Mouse (Mus musculus): ENCODE measurements around the gene Fam111a. TPM values are rescaled to one million over a fixed set of nuclear protein-coding genes. Genes with fewer than 3 reads are reported as not detected.

The Fam111a gene
- polyA plus RNA-seq, 1 experiment from 2014 or later, result 19.3 TPM

GRCm38 (mm10) chr19:12595530-12596289 is 50.2 kb downstream of the Fam111a start:
- peak overlapping the region; percentile 65 for H3K4me3 ChIP-seq
- H3K4me2 ChIP-seq (replicated peaks), result peak overlapping the region; percentile 98
- H3K27ac ChIP-seq, result no peak overlapping the region
- WGBS, result under 1% methylated on average over 49 of the region's 49 CpGs
- H3K36me3 ChIP-seq, result no peaks in the 10 kb centered on the region
- peaks cover 14% of the 10 kb centered on the region for H3K27me3 ChIP-seq
- ATAC-seq (ENCODE audit: low FRiP score, low read depth), result peak; percentile 92
- peaks cover 7% of the 10 kb centered on the region; the same call in 1 of the 2 replicates for H3K4me1 ChIP-seq
- no peaks in the 10 kb centered on the region for H3K9me3 ChIP-seq
- peak overlapping the region; percentile 77 for H3K9ac ChIP-seq

- peak; percentile 34 for ATAC-seq (ENCODE audit: low FRiP score, low read depth)
- H3K9me3 ChIP-seq, result no peaks in the 10 kb centered on the region
- WGBS, result 15% methylated on average over 22 of the region's 23 CpGs
- H3K4me3 ChIP-seq, result peak overlapping the region; percentile 65
- peak overlapping the region; percentile 77 for H3K9ac ChIP-seq
- H3K27me3 ChIP-seq, result peaks cover 14% of the 10 kb centered on the region
- peak overlapping the region; percentile 98 for H3K4me2 ChIP-seq (replicated peaks)
- peaks cover 7% of the 10 kb centered on the region; the same call in 1 of the 2 replicates for H3K4me1 ChIP-seq
- no peaks in the 10 kb centered on the region for H3K36me3 ChIP-seq
- H3K27ac ChIP-seq, result no peak overlapping the region
Measured at GRCm38 (mm10) chr19:12596290-12597072, 50.9 kb downstream of the Fam111a start.

- Histone ChIP-seq H3K9ac (no peak overlapping the region), H3K4me2 (replicated peaks) (peak overlapping the region; percentile 98), H3K27ac (no peak overlapping the region), H3K27me3 (peaks cover 14% of the 10 kb centered on the region), H3K4me3 (peak overlapping the region; percentile 65; the same call in 1 of the 2 replicates), H3K4me1 (peaks cover 7% of the 10 kb centered on the region; the same call in 1 of the 2 replicates), H3K36me3 (no peaks in the 10 kb centered on the region), H3K9me3 (no peaks in the 10 kb centered on the region)
- WGBS, result 41% methylated on average over 3 of the region's 3 CpGs
- no peak for ATAC-seq (ENCODE audit: low FRiP score, low read depth)
Measured at GRCm38 (mm10) chr19:12597073-12597405, 51.5 kb downstream of the Fam111a start.

- 61% methylated on average over 3 of the region's 3 CpGs for WGBS
- Histone ChIP-seq H3K27me3 (peaks cover 14% of the 10 kb centered on the region), H3K4me2 (replicated peaks) (no peak overlapping the region), H3K4me1 (peaks cover 7% of the 10 kb centered on the region; the same call in 1 of the 2 replicates), H3K9ac (no peak overlapping the region), H3K36me3 (no peaks in the 10 kb centered on the region), H3K27ac (no peak overlapping the region), H3K4me3 (no peak overlapping the region), H3K9me3 (no peaks in the 10 kb centered on the region)
- no peak for ATAC-seq (ENCODE audit: low FRiP score, low read depth)
Measured at GRCm38 (mm10) chr19:12598674-12599073, 53.1 kb downstream of the Fam111a start.

GRCm38 (mm10) chr19:12599674-12600073 is 54.1 kb downstream of the Fam111a start, which contains the start of gene Gm4952:
TSS of gene Gm4952 (plus strand) at chr19:12599974.
- no peak for ATAC-seq (ENCODE audit: low FRiP score, low read depth)
- no peaks in the 10 kb centered on the region for H3K9me3 ChIP-seq
- 72% methylated on average over 1 of the region's 1 CpGs for WGBS
- no peak within 1 kb of the TSS for H3K4me3 ChIP-seq
- H3K9ac ChIP-seq, result no peak within 1 kb of the TSS
- H3K27ac ChIP-seq, result no peak within 1 kb of the TSS
- H3K36me3 ChIP-seq, result no peaks in the 10 kb centered on the region
- H3K4me2 ChIP-seq (replicated peaks), result no peak within 1 kb of the TSS
- H3K4me1 ChIP-seq, result peaks cover 7% of the 10 kb centered on the region; the same call in 1 of the 2 replicates
- peaks cover 14% of the 10 kb centered on the region for H3K27me3 ChIP-seq

GRCm38 (mm10) chr19:12600684-12601480 is 55.3 kb downstream of the Fam111a start:
- Histone ChIP-seq H3K9me3 (no peaks in the 10 kb centered on the region), H3K27me3 (peaks cover 14% of the 10 kb centered on the region), H3K36me3 (no peaks in the 10 kb centered on the region), H3K4me2 (replicated peaks) (no peak overlapping the region), H3K9ac (no peak overlapping the region), H3K27ac (no peak overlapping the region), H3K4me1 (peaks cover 7% of the 10 kb centered on the region; the same call in 1 of the 2 replicates), H3K4me3 (no peak overlapping the region)
- 49% methylated on average over 2 of the region's 2 CpGs for WGBS
- no peak for ATAC-seq (ENCODE audit: low FRiP score, low read depth)

- Histone ChIP-seq H3K4me3 (no peak overlapping the region), H3K9me3 (no peaks in the 10 kb centered on the region), H3K4me1 (no peaks in the 10 kb centered on the region), H3K9ac (no peak overlapping the region), H3K36me3 (no peaks in the 10 kb centered on the region), H3K27ac (no peak overlapping the region), H3K27me3 (no peaks in the 10 kb centered on the region), H3K4me2 (replicated peaks) (no peak overlapping the region)
- ATAC-seq (ENCODE audit: low FRiP score, low read depth), result no peak
Measured at GRCm38 (mm10) chr19:12608336-12608735, 62.8 kb downstream of the Fam111a start.

- Histone ChIP-seq H3K4me1 (no peaks in the 10 kb centered on the region), H3K4me3 (no peak overlapping the region), H3K27ac (no peak overlapping the region), H3K9me3 (no peaks in the 10 kb centered on the region), H3K27me3 (no peaks in the 10 kb centered on the region), H3K36me3 (no peaks in the 10 kb centered on the region), H3K4me2 (replicated peaks) (no peak overlapping the region), H3K9ac (no peak overlapping the region)
- ATAC-seq (ENCODE audit: low FRiP score, low read depth), result no peak
- 72% methylated on average over 1 of the region's 1 CpGs for WGBS
Measured at GRCm38 (mm10) chr19:12613646-12614045, 68.1 kb downstream of the Fam111a start.

- Histone ChIP-seq H3K36me3 (no peaks in the 10 kb centered on the region), H3K4me1 (no peaks in the 10 kb centered on the region), H3K4me2 (replicated peaks) (no peak within 1 kb of the TSS), H3K9ac (no peak within 1 kb of the TSS), H3K27ac (no peak within 1 kb of the TSS), H3K4me3 (no peak within 1 kb of the TSS), H3K9me3 (no peaks in the 10 kb centered on the region), H3K27me3 (no peaks in the 10 kb centered on the region)
- WGBS, result 81% methylated on average over 4 of the region's 4 CpGs
- no peak for ATAC-seq (ENCODE audit: low FRiP score, low read depth)
Measured at GRCm38 (mm10) chr19:12633176-12633575, 87.6 kb downstream of the Fam111a start, which contains the start of gene Glyat. TSS of gene Glyat (plus strand) at chr19:12633308.

- Histone ChIP-seq H3K4me3 (no peak overlapping the region), H3K27me3 (no peaks in the 10 kb centered on the region), H3K4me1 (no peaks in the 10 kb centered on the region), H3K9me3 (no peaks in the 10 kb centered on the region), H3K9ac (no peak overlapping the region), H3K27ac (no peak overlapping the region), H3K4me2 (replicated peaks) (no peak overlapping the region), H3K36me3 (no peaks in the 10 kb centered on the region)
- 90% methylated on average over 3 of the region's 3 CpGs for WGBS
- ATAC-seq (ENCODE audit: low FRiP score, low read depth), result no peak
Measured at GRCm38 (mm10) chr19:12634259-12634658, 88.7 kb downstream of the Fam111a start.

- Histone ChIP-seq H3K4me3 (no peak overlapping the region), H3K36me3 (no peaks in the 10 kb centered on the region), H3K4me2 (replicated peaks) (no peak overlapping the region), H3K4me1 (no peaks in the 10 kb centered on the region), H3K27ac (no peak overlapping the region), H3K9ac (no peak overlapping the region), H3K9me3 (no peaks in the 10 kb centered on the region), H3K27me3 (no peaks in the 10 kb centered on the region)
- no peak for ATAC-seq (ENCODE audit: low FRiP score, low read depth)
- 82% methylated on average over 4 of the region's 4 CpGs for WGBS
Measured at GRCm38 (mm10) chr19:12634963-12635362, 89.4 kb downstream of the Fam111a start.

GRCm38 (mm10) chr19:12636863-12637262 is 91.3 kb downstream of the Fam111a start:
- H3K4me3 ChIP-seq, result no peak overlapping the region
- no peak overlapping the region for H3K4me2 ChIP-seq (replicated peaks)
- no peak overlapping the region for H3K27ac ChIP-seq
- H3K4me1 ChIP-seq, result no peaks in the 10 kb centered on the region
- no peaks in the 10 kb centered on the region for H3K27me3 ChIP-seq
- no peak overlapping the region for H3K9ac ChIP-seq
- 66% methylated on average over 3 of the region's 3 CpGs for WGBS
- no peaks in the 10 kb centered on the region for H3K36me3 ChIP-seq
- ATAC-seq (ENCODE audit: low FRiP score, low read depth), result no peak
- H3K9me3 ChIP-seq, result no peaks in the 10 kb centered on the region

All from limb, embryonic 13.5 days (tissue).